Mouse (Mus musculus): ENCODE results near the gene Zxdc.

DNA sequence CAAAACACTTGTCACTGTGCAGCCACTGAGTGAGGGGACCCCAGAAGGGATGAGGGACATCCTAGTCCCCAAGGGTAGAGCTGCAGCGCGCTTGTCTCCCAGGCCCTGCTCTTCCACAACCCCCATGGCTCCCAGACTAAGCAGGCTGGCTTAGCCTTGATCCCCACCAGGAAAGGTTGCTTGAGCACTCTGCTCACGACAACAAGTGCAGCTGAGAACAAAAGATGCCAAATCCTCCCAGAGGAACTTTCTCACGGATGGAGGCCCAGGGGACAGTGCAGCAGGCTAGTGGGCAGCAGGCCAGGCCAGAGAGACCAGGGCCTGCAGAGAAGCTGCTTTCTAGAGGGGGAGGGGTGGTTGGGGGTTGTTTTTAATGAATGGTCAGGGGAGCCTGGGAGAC lies 77.6 kb downstream of the Zxdc start:
- TF ChIP-seq CTCF (IDR thresholded peaks at IDR 0.05) (no peak), EP300 (IDR thresholded peaks at IDR 0.05) (no peak)

Measured in lung, postnatal 0 days (tissue).